Mouse (Mus musculus) erythroblast, embryonic 14.5 days (primary cell): ENCODE data around the gene Tlr6.

Experiments
- GATA1 ChIP-seq: IDR thresholded peaks from 2 replicates; pipeline ENCODE4 v1.6.1; 2012; ENCODE audit warnings: low read length, inconsistent platforms, mixed read lengths
- TAL1 ChIP-seq: IDR thresholded peaks from 3 replicates; pipeline ENCODE4 v1.6.1; 2012; ENCODE audit warnings: low read length, inconsistent platforms, mixed read lengths

DNA sequence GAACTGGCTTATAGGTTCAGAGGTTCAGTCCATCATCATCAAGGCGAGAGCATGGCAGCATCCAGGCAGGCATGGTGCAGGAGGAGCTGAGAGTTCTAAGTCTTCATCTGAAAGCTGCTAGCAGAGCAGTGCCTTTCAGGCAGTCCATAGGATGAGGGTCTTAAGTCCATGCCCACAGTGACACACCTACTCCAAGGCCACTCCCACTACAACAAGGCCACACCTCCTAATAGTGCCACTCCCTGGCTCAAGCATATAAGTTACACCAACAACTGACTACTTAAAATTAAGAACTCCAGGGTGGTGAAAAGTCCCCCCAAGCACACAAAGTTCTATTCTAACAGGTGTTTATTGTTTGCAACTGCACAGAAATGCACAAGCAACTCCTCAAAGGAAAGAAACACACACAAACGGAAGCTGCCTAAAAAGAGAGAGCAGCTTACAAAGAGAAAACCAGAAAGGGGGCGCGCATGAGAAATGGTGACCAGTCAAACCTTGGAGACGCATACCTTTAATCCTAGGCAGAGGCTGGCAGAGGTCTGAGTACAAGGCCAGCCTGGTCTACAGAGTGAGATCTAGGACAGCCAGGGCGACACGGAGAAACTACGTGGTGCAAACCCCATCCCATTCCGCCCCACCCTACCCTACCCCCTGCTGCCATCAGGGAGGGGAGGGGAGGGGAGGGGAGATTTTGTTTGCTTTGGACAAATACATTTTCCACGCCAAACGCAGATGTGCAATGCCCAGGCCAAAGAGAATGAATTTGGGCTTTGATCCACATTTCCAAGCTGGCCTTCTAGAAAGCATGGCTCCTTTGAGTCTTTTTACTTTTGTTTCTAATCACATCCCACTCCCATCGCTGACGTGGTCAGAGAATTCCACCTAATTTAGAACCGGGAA, 9.3 kb upstream of the Tlr6 start:
- TF ChIP-seq TAL1, result no peak
- TF ChIP-seq GATA1, result no peak
